Mouse (Mus musculus) embryonic facial prominence, embryonic 13.5 days (tissue): ENCODE measurements around the gene Spag5. TPM values are rescaled to one million over a fixed set of nuclear protein-coding genes. Genes with fewer than 3 reads are reported as not detected.

Source experiments
- ATAC-seq: fragments of 200-750 bp; cut with Nextera tagmentation; 2 replicates; pipeline ENCODE4 v1.8.0; 2017; ENCODE audit warnings: low read depth; ENCODE audit not compliant: insufficient number of reproducible peaks, insufficient read depth, low FRiP score, low TSS enrichment
- H3K27ac ChIP-seq: fragments of 300-500 bp; sonication (generic); 2 replicates; pipeline ENCODE4 v1.5.1; 2015; ENCODE audit warnings: moderate library complexity, mild to moderate bottlenecking, inconsistent platforms
- H3K27me3 ChIP-seq: fragments of 300-500 bp; sonication (generic); 2 replicates; pipeline ENCODE4 v1.6.1; 2015; ENCODE audit warnings: mild to moderate bottlenecking, inconsistent platforms
- H3K36me3 ChIP-seq: fragments of 300-500 bp; sonication (generic); 2 replicates; pipeline ENCODE4 v1.6.1; 2015; ENCODE audit warnings: mild to moderate bottlenecking, inconsistent platforms
- H3K4me1 ChIP-seq: fragments of 300-500 bp; sonication (generic); 2 replicates; pipeline ENCODE4 v1.6.1; 2015; ENCODE audit warnings: inconsistent platforms
- H3K4me2 ChIP-seq: fragments of 300-500 bp; sonication (generic); 2 replicates; pipeline ENCODE4 v1.6.1; 2015; ENCODE audit warnings: moderate library complexity, mild to moderate bottlenecking, inconsistent platforms
- H3K4me3 ChIP-seq: fragments of 300-500 bp; sonication (generic); 2 replicates; pipeline ENCODE4 v1.5.1; 2015; ENCODE audit warnings: mild to moderate bottlenecking, inconsistent platforms
- H3K9ac ChIP-seq: fragments of 300-500 bp; sonication (generic); 2 replicates; pipeline ENCODE4 v1.6.1; 2015; ENCODE audit warnings: mild to moderate bottlenecking, inconsistent platforms
- H3K9me3 ChIP-seq: fragments of 300-500 bp; sonication (generic); 2 replicates; pipeline ENCODE4 v1.6.1; 2016; ENCODE audit warnings: inconsistent platforms
- WGBS: fragments of 180-500 bp; shearing (Covaris S2); methylation state at CpG from one replicate; pipeline ENCODE4 v1.1.7; 2015; ENCODE audit warnings: mixed read lengths; 5-methylcytosine and 5-hydroxymethylcytosine counted together
- polyA plus RNA-seq: library from polyadenylated mRNA; unstranded; fragments of >200 nt; fragmentation: Nextera tagmentation; extraction: Ambion mirVana; gene quantifications from 2 replicates; pipeline ENCODE4 v1.2.1, GENCODE M21; 2015

Spag5 gene
- polyA plus RNA-seq, 1 experiment from 2014 or later: 44.3 TPM

DNA sequence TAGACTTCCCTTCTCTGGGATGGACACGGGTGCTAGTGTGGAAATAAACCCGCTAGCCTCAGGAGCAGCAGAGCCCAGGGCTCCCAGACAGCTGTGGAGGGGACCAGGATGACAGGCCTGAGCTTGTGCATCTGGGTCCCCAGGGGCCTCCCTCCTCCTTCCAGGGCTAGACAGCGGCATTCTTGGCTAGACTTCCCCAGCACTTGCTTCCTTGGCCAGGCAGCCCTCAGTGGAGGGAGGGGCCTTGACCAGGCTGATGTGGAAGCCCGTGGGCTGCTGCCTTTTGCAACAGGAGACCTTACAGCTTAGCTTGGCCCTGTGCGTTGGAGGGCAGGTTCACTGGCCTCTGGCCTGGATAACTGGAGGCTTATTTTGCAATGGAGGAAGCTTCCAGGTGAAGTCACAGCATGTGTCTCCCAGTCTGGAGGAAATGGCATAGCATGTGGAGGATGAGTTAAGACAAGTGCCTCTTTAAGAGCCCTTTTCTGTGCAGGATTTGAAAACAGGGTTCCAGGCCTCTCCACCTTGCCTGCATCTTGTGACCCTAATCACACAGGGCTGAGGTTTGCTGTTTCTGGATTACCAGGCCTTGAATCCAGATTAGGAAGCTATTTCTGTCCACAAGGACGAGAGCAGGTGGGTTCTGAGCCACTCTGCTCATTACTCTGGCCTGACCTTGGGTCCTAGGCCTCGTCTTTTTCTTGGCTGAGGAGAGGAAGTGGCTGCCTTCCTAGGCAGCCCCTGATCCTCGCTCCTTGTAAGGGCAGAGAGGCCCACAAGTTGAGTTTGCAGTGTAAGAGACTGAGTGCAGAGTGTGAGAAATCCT lies 43.8 kb downstream of the Spag5 start:
- Histone ChIP-seq H3K4me2 (peak overlapping the region; percentile 84), H3K27ac (no peak overlapping the region; the same call in 1 of the 2 replicates), H3K9me3 (no peaks in the 10 kb centered on the region), H3K4me1 (peaks cover 48% of the 10 kb centered on the region), H3K36me3 (peaks cover 40% of the 10 kb centered on the region), H3K27me3 (no peaks in the 10 kb centered on the region), H3K9ac (peak overlapping the region; percentile 61), H3K4me3 (peak overlapping the region; percentile 79)
- 55% methylated on average over 8 of the region's 8 CpGs for WGBS
- no peak for ATAC-seq

DNA sequence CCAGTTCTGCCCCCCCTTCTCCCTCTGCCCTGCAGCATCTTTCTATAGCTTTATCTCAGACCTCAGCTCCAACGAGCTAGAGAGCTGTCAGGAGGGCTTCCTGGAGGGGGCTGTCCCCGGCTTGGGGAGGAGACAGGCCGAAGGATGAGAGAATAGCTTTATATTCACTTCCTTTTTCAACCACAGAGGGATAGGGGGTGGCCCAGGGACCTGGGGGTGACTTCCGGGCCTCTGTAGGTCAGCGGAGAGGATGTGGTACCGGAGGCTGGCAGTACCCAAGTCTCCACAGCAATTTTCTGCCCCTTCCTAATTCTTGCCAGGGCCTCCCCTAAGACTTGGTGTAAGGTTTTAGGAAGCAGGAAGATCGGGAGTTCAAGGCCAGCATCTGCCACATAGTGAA lies 44.5 kb downstream of the Spag5 start:
- no peaks in the 10 kb centered on the region for H3K9me3 ChIP-seq

DNA sequence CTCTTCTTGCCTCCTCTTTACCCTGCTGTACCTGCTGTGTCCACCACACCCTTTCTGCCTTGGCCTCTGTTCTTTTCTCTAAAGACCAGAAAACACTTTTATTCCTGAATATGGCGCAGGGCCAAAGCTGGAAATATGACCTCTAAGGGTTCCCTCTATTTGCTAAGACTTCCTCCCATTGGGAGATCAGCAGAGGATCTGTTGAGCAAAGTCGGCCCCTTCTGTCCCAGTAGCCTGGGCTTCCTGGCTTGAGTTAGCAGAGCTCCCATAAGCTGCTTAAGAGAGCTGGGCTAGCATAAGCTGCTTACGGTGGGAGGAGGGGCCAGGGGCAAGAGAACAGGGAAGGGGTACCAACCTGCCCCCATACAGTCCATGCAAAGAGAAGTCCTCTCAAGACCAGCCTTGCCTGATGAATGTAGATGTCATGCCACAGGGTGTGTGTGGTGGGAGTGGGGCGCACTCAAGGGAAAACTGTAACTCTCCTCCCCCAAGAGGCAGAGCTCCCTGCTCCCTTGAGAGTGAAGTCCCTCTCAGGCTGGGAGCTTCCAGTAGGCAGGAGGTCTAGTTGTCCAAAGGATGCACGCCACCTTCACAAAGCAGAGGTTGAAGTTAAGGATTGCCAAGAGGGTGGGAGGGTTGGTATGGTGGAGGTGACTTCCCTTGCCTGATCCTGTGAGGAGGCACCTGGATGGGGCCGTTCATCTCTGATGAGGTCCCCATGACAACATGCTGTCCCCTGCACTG lies 45.2 kb downstream of the Spag5 start:
- Histone ChIP-seq H3K9ac (0 out of 2 replicates have a peak overlapping the region, but pooled peaks have one; percentile 32), H3K27me3 (no peaks in the 10 kb centered on the region), H3K9me3 (no peaks in the 10 kb centered on the region), H3K36me3 (peaks cover 26% of the 10 kb centered on the region), H3K4me1 (peaks cover 48% of the 10 kb centered on the region), H3K4me3 (no peak overlapping the region), H3K27ac (no peak overlapping the region; the same call in 1 of the 2 replicates), H3K4me2 (peak overlapping the region; percentile 5; the same call in 1 of the 2 replicates)
- WGBS: 70% methylated on average over 6 of the region's 6 CpGs
- no peak for ATAC-seq

More for the DNA sequence above, 44.5 kb downstream of the Spag5 start:
- peak overlapping the region; percentile 61; the same call in 1 of the 2 replicates for H3K9ac ChIP-seq
- H3K4me2 ChIP-seq: peak overlapping the region; percentile 84
- H3K27me3 ChIP-seq: no peaks in the 10 kb centered on the region
- peaks cover 33% of the 10 kb centered on the region for H3K36me3 ChIP-seq
- no peak overlapping the region; the same call in 1 of the 2 replicates for H3K27ac ChIP-seq
- ATAC-seq: no peak
- H3K4me1 ChIP-seq: peaks cover 48% of the 10 kb centered on the region
- no peak overlapping the region for H3K4me3 ChIP-seq
- WGBS: 75% methylated on average over 7 of the region's 7 CpGs

DNA sequence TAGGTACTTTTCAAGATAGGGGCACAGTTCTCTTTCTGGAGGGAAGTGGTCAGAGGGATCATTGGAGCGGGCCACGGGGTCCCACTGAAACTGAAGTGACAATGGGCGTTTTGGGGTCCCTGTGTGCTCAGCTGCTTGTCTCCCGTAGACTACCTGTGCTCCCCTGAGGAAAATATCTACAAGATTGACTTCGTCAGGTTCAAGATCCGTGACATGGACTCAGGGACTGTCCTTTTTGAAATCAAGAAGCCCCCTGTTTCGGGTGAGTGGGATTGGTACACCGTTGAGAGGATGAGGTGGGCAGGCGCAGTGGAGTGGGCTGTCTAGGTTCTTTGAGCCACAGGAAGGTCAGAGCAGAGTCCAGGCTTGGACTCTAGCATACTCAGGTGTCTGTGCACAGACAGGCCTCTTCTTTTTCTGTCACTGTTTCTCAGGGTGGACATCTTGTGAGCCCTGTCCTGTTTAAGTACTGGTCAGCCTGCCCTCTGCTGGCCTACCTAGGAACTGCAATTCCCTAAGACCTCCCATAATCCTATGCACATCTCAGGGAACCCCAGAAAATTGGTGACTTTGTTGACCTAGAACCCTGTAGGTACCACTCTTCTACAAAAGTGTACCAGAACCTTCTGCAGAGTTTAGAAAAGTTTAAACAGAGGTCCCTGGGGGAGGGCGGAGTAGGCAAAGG lies 45.9 kb downstream of the Spag5 start:
- Histone ChIP-seq H3K4me1 (peaks cover 48% of the 10 kb centered on the region), H3K36me3 (peaks cover 23% of the 10 kb centered on the region), H3K27ac (no peak overlapping the region), H3K27me3 (no peaks in the 10 kb centered on the region), H3K9ac (no peak overlapping the region), H3K9me3 (no peaks in the 10 kb centered on the region), H3K4me3 (no peak overlapping the region), H3K4me2 (no peak overlapping the region)
- 90% methylated on average over 10 of the region's 10 CpGs for WGBS
- no peak for ATAC-seq

DNA sequence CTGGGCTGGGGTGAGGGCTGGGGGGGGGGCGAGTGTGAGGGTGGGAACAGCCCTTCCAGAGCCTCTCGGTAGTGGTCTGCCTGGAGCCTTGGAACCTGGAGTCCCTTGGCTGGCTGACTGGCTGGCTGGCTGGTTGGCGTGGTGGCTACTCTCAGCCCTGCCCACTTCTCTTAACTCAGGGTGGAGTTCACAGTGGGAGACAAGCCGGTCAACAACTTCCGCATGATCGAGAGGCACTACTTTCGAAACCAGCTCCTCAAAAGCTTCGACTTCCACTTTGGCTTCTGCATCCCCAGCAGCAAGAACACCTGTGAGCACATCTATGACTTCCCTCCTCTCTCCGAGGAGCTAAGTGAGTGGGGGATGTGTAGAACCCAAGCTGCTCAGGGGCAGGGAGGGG lies 46.6 kb downstream of the Spag5 start:
- Histone ChIP-seq H3K4me1 (peaks cover 44% of the 10 kb centered on the region), H3K9me3 (no peaks in the 10 kb centered on the region), H3K9ac (no peak overlapping the region), H3K4me2 (no peak overlapping the region), H3K27me3 (no peaks in the 10 kb centered on the region), H3K4me3 (no peak overlapping the region), H3K36me3 (peaks cover 23% of the 10 kb centered on the region), H3K27ac (no peak overlapping the region)
- no peak for ATAC-seq
- 80% methylated on average over 9 of the region's 9 CpGs for WGBS

DNA sequence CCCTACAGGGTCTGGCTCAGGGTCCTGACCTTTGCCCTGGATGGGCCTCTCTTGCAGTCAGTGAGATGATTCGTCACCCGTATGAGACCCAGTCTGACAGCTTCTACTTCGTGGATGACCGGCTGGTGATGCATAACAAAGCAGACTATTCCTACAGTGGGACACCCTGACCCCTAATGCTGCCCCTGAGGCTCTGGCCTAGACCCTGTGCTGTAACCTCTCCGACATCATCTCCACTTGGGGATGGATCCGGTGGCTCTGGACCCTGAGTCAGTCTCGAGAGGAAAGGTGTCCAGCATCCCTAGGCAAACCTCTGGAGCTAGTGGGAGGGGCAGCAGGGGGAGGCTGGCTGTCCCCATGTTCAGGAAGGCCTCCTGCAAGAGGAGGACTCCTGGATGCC lies 47.1 kb downstream of the Spag5 start:
- Histone ChIP-seq H3K4me3 (no peak overlapping the region), H3K4me2 (no peak overlapping the region), H3K27ac (no peak overlapping the region), H3K4me1 (peaks cover 42% of the 10 kb centered on the region), H3K36me3 (peaks cover 23% of the 10 kb centered on the region), H3K9ac (no peak overlapping the region), H3K9me3 (no peaks in the 10 kb centered on the region), H3K27me3 (no peaks in the 10 kb centered on the region)
- ATAC-seq: no peak
- 51% methylated on average over 7 of the region's 7 CpGs for WGBS

DNA sequence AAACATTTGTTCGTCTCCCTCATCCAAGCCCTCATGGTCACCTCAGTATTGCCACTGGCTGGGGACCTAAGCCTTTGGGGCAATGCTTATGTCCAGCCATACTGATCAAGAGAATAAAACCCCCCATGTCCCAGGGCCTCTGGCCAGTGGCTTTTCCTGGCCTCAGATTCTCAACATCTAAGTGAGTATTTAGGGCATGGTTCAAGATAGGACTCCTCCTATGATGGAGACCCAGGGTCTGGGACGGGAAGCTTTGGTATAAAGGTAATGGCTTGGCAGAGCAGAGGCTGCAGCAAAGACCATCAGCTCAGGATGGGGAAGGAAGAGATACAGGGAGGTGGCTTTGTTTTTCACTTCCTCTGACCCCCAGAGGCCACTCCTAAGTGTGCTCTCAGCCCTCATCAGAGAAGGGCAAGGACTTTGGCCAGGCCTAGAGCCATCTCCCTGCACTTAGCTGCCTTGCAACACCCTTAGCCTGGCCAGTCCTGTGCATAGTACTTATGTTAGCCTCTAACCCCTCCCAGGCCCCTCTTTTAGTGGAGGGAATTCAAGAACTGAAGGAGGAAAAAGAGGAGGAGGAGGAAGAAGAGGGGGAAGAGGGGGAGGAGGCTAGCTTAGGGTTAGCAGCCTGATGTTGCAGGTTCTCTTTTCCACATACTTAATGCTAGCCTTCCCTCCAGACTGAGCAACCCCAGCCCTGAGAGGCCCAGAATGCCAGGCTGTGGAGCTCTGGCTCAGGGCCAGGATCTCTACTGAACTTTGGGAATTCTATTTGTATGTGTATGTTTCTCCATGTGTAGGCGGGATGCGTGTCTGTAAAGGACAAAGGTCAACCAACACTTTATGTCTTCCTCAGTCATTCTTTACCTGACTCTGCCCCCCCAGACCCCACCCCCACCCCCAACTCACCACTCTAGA lies 48.4 kb downstream of the Spag5 start:
- Histone ChIP-seq H3K4me1 (peaks cover 34% of the 10 kb centered on the region), H3K27me3 (no peaks in the 10 kb centered on the region), H3K36me3 (peaks cover 23% of the 10 kb centered on the region), H3K27ac (peak overlapping the region; percentile 28; the same call in 1 of the 2 replicates), H3K4me2 (no peak overlapping the region), H3K9me3 (no peaks in the 10 kb centered on the region), H3K9ac (0 out of 2 replicates have a peak overlapping the region, but pooled peaks have one; percentile 28), H3K4me3 (no peak overlapping the region)
- no peak for ATAC-seq
- WGBS: 63% methylated on average over 4 of the region's 4 CpGs

DNA sequence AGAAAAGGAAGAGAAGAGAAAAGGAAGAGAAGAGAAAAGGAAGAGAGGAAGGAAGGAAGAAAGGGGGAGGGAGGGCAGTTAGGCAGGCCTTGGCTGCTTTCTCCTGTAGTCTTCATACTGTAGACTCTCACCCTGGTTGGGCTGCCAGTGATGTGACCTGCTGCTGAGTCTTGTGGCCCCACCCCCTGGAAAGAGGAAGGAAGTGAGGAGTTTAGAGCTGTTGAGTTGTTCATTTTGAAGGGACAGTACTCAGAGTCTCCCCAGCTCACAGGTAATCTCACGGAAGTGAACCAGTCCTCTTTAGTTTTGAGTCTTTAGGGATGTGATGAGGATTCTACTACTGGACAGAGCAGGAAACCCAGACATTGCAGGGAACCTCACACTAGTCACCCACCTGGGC lies 51.8 kb downstream of the Spag5 start:
- ATAC-seq: no peak
- Histone ChIP-seq H3K4me3 (no peak overlapping the region), H3K9me3 (no peaks in the 10 kb centered on the region), H3K4me2 (no peak overlapping the region), H3K4me1 (peaks cover 8% of the 10 kb centered on the region), H3K36me3 (peaks cover 16% of the 10 kb centered on the region), H3K27ac (no peak overlapping the region), H3K9ac (no peak overlapping the region), H3K27me3 (0 out of 2 replicates have a peak, but pooled peaks cover under 1% of the 10 kb centered on the region)
- 91% methylated on average over 1 of the region's 1 CpGs for WGBS

DNA sequence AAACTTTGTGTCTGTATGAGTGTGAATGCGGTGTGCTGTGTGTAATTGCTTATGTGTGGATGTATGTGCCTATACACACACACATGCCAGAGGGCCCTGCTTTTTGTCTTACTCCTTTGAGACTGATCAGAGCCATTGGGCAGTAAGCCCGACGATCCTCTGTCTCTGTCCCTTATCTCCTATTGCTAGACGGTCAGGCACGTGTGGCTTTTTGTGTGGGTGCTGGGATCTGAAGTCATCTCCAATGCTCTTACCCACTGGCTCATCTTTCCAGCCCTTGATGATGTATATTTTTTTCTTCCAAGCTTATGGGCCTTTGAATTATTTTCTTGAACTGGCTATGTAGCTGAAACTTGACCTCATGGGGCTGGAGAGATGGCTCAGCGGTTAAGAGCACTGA lies 53.6 kb downstream of the Spag5 start:
- H3K27me3 ChIP-seq: 0 out of 2 replicates have a peak, but pooled peaks cover 3% of the 10 kb centered on the region
- H3K4me3 ChIP-seq: no peak overlapping the region
- no peak overlapping the region for H3K9ac ChIP-seq
- no peak overlapping the region for H3K4me2 ChIP-seq
- no peaks in the 10 kb centered on the region for H3K36me3 ChIP-seq
- no peaks in the 10 kb centered on the region for H3K9me3 ChIP-seq
- no peak for ATAC-seq
- H3K27ac ChIP-seq: no peak overlapping the region
- 83% methylated on average over 6 of the region's 6 CpGs for WGBS
- H3K4me1 ChIP-seq: peaks cover 1% of the 10 kb centered on the region

DNA sequence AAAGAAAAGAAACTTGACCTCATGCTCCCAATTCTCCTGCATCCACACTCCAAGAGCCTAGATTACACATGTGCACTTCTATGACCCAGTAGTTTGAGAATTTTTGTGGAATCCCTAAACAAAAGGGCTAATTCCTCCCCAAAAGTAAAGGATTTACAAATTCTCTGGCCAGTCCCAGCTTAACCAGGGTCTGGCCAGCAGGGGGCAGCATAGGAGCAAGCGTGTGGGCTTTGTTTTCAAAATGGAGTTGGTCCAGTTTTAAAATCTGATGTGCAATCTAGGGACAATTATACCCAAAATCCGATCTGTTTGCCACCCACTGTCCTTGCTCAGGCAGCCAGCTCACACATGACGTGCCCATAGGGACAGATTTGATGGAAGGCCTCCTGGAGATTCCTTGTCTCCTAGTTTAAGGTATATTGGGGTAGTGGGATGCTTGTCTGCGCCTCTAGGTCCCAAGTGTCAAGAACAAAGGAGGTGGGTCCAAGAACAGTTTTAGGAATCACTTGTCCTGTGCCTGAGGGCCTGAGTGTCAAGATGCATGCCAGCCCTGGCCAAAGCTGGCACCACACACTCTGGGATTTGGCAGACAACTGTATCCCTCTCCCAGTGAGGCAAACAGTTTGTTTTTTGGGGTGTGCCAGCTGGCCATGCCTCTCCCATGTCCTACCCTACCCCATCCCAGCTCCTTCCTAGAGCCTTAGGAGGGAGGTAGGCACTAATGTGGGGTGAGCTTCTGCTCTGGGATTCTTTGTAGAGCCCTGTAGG lies 54.3 kb downstream of the Spag5 start:
- 0 out of 2 replicates have a peak, but pooled peaks cover 3% of the 10 kb centered on the region for H3K27me3 ChIP-seq
- no peaks in the 10 kb centered on the region for H3K36me3 ChIP-seq
- no peaks in the 10 kb centered on the region for H3K9me3 ChIP-seq
- H3K9ac ChIP-seq: no peak overlapping the region
- no peak for ATAC-seq
- WGBS: 35% methylated on average over 4 of the region's 4 CpGs
- H3K4me2 ChIP-seq: no peak overlapping the region
- H3K4me1 ChIP-seq: 0 out of 2 replicates have a peak, but pooled peaks cover 3% of the 10 kb centered on the region
- no peak overlapping the region for H3K4me3 ChIP-seq
- H3K27ac ChIP-seq: no peak overlapping the region
